Mouse (Mus musculus): ENCODE results near the gene Dab1. TPM values are rescaled to one million over a fixed set of nuclear protein-coding genes. Genes with fewer than 3 reads are reported as not detected.

Gene Dab1
- total RNA-seq, 2 experiments from 2014 or later = 115 to 127 TPM

- intact Hi-C loops (cut with DNase I) = no loop called here
- no peak for DNase-seq (ENCODE audit: extremely low spot score in 1 of 2, low spot score in 2 of 2)
These were observed 424.3 kb downstream of the Dab1 start for GRCm38 (mm10) chr4:104043441-104043840.

- intact Hi-C loops (cut with DNase I) = no loop called here
These were observed 425.5 kb downstream of the Dab1 start for GRCm38 (mm10) chr4:104044634-104045033.

DNA sequence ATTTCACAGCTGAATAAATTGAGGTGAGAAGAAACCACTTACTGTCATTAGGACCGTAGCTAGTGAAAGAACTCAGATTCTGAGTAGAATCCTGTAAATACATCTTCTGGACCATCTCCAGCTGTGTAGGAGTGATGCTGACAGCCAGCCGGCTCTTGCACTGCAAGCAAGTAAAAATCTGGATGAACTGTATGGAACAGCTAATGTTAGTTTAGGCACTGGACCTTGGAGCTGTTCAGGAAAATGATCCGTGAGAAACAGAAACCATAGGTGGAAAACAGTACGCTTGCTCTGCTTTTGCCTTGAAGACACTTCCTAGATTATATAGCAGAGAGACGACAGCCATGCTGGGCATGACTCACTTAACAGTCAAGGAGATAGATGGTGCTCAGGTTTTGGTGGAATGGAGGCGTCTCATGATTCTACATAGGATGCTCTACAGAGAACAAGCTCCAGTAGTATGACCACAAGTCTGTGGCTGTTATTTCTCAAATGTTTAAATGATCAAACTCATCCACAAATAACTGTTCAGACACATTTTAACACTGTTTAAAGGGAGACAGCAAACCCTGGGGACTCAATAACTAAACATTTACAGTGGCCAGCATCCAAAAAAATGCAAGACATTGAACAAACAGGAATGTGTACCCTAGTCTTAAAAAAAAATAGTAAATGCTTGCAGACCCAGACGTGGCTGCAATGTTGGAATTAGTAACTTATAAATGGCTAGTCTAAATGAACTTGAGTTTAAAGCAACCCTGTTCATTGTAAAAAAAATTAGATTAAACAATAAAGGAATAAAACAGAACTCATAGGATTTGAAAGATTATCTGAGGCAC, 429.0 kb downstream of the Dab1 start:
- DNase-seq (ENCODE audit: extremely low spot score in 1 of 2, low spot score in 2 of 2) = no peak
- intact Hi-C loops (cut with DNase I) = no loop called here

More at GRCm38 (mm10) chr4:104044634-104045033, 425.5 kb downstream of the Dab1 start:
- no peak for DNase-seq (ENCODE audit: extremely low spot score in 1 of 2, low spot score in 2 of 2)

- no peak for DNase-seq (ENCODE audit: extremely low spot score in 1 of 2, low spot score in 2 of 2)
- intact Hi-C loops (cut with DNase I) = no loop called here
These were observed 438.0 kb downstream of the Dab1 start for GRCm38 (mm10) chr4:104057116-104057515.

DNA sequence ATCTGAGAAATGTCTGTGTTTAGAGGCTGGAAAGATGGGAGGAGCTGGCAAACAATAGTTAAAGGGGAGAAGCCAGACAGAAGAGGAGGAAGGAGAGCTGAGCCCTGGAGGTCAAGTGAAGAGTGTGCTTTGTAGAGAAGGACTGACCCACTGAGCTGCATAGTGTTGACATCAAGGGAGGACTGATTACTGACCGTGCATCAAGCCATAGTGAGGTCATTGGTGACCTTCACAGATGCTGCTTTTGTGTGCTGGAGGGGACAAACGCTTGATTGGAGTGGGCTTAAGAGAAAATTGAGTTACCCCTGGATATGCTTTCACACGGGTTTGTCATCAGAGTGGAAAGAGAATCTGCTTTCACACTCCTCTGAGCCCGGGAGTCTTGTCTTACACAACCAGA, 440.4 kb downstream of the Dab1 start:
- DNase-seq (ENCODE audit: extremely low spot score in 1 of 2, low spot score in 2 of 2) = no peak
- intact Hi-C loops (cut with DNase I) = no loop called here

- no peak for DNase-seq (ENCODE audit: extremely low spot score in 1 of 2, low spot score in 2 of 2)
- intact Hi-C loops (cut with DNase I) = no loop called here
These were observed 443.2 kb downstream of the Dab1 start for GRCm38 (mm10) chr4:104062356-104062755.

- intact Hi-C loops (cut with DNase I) = no loop called here
- DNase-seq (ENCODE audit: extremely low spot score in 1 of 2, low spot score in 2 of 2) = no peak
These were observed 447.7 kb downstream of the Dab1 start for GRCm38 (mm10) chr4:104066901-104067300.

- intact Hi-C loops (cut with DNase I) = no loop called here
- DNase-seq (ENCODE audit: extremely low spot score in 1 of 2, low spot score in 2 of 2) = no peak
These were observed 448.6 kb downstream of the Dab1 start for GRCm38 (mm10) chr4:104067748-104068147.

DNA sequence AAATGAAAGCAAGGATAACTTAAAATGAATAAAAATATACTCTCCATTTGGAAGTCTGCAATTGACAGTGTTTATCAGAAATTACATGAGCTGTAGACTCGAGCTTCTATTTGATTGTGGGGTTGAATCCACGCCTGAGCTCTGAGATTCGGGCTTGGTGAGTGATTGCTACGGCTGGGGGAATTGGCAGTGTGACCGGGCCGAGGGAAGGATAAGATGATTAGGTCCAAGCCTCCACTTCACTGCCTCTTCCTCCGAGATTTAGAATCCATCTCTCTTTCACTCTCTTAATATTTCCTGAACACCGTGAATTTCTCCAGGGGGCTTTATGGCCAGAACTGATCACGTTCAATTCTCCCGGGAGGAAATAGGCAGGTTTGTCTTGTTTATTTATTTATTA, 452.1 kb downstream of the Dab1 start:
- DNase-seq (ENCODE audit: extremely low spot score in 1 of 2, low spot score in 2 of 2) = no peak
- intact Hi-C loops (cut with DNase I) = no loop called here

DNA sequence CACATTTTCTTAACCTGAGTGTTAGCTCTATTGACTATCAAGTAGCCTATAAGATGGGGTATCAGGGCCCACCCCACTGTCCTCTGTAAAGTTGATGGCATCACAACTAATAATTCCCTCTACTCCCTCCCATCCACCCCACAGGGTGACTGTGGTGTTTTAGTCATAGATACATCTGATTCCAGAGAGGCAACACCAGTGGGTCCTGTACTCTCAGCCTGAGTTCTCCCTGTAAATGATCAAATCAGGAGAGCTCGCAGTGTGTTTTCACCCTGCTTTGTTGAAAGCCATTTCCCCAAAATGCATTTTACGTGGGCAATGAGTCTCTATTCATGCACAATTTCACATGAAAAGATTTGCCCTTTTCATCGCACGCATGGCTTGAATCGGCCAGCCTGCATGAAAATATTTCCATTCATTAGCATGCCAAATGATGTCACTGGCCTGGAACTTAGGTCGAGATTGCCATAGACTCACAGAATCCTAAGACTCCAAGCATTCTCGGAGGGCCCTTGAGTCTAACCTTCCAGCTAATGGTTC, 454.8 kb downstream of the Dab1 start:
- no peak for DNase-seq (ENCODE audit: extremely low spot score in 1 of 2, low spot score in 2 of 2)
- intact Hi-C loops (cut with DNase I) = no loop called here

DNA sequence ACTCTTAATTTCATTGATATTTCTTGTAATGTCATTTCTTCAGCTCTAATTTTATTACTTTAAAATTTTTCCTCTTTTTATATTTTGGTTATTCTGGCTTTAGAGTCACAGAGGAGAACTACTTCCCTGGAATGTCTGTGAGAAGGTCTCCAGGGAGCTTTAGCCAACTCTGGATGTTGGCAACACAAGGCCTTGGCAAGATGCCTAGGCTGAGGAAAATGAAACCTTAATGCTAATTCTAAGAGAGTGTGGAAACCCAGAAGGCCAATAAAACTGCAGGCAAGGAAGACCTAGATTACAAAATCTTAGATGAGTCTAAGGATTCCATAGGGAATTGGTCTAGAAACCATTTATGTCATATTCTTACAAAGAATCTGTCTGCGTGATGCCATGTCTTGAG, 458.6 kb downstream of the Dab1 start:
- peak; percentile 27 to 30 for DNase-seq (ENCODE audit: extremely low spot score in 1 of 2, low spot score in 2 of 2)
- intact Hi-C loops (cut with DNase I) = no loop called here

GRCm38 (mm10) chr4:104106299-104106698, 487.1 kb downstream of the Dab1 start:
- intact Hi-C loops (cut with DNase I) = no loop called here
- DNase-seq (ENCODE audit: extremely low spot score in 1 of 2, low spot score in 2 of 2) = no peak

DNA sequence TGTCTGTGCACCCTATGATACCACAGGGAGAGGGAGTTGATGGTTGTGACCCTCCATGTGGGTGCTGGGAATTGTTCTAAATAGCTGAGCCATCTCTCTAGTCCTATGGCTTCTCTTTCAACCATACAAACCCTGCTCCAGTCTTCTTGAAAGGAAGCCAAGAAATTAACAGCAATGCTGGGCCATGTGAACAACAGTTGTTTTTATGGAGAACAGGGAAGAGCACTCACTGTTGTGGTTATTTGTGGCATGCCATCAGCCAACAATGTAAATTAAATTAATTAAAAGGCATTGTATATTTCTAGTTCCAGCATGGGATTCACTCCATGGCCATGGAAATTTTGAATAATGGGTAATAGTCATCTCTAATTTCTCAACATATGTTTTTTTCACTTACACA, 492.5 kb downstream of the Dab1 start:
- intact Hi-C loops (cut with DNase I) = no loop called here

GRCm38 (mm10) chr4:104113209-104114005, 494.2 kb downstream of the Dab1 start:
- intact Hi-C loops (cut with DNase I) = no loop called here
- peak in 1 of 2 experiments; percentile 72 for DNase-seq (ENCODE audit: extremely low spot score in 1 of 2, low spot score in 2 of 2)

More for the DNA sequence above, 492.5 kb downstream of the Dab1 start:
- no peak for DNase-seq (ENCODE audit: extremely low spot score in 1 of 2, low spot score in 2 of 2)

- intact Hi-C loops (cut with DNase I) = no loop called here
- peak in 1 of 2 experiments; percentile 42 for DNase-seq (ENCODE audit: extremely low spot score in 1 of 2, low spot score in 2 of 2)
These were observed 494.8 kb downstream of the Dab1 start for GRCm38 (mm10) chr4:104114006-104114361.

GRCm38 (mm10) chr4:104120108-104120507, 500.9 kb downstream of the Dab1 start:
- DNase-seq (ENCODE audit: extremely low spot score in 1 of 2, low spot score in 2 of 2) = no peak
- intact Hi-C loops (cut with DNase I) = no loop called here

DNA sequence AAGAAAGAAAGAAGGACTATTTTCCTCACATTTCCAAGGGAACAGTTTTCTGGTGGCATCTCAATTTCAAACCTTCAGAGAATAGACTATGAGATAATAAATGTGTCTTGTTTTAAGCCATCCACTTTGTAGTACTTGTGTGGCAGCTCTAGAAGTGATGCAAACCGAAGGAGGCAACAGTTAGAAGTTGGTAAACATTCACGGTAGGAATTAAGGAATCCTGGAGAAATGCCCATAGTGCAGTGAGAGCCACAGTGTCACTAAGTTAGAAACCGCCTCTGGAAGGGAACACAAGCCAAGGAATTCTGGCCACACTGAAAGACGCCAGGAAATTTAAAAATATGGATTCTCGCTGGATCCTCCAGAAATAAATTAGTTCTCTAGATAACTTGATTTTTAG, 502.8 kb downstream of the Dab1 start:
- no peak for DNase-seq (ENCODE audit: extremely low spot score in 1 of 2, low spot score in 2 of 2)
- intact Hi-C loops (cut with DNase I) = no loop called here

DNA sequence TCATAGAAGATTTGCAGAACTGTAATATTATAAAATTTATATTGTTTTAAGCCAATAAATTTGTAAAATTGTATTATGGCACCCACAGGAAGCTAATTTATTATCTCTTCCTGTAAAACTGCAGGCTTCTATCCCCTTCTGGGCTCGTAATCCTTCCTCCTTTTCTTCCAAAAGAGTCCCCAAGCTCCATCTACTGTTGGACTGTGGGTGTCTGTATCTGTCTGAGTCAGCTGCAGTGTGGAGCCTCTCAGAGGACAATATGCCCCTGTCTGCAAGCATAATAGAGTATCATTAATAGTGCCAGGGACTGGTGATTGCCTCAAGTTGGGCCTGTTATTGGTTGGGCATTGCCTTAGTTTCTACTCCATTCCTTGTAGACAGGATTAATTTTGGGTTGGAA, 503.2 kb downstream of the Dab1 start:
- no peak for DNase-seq (ENCODE audit: extremely low spot score in 1 of 2, low spot score in 2 of 2)
- intact Hi-C loops (cut with DNase I) = no loop called here

- no peak for DNase-seq (ENCODE audit: extremely low spot score in 1 of 2, low spot score in 2 of 2)
- intact Hi-C loops (cut with DNase I) = no loop called here
These were observed 534.5 kb downstream of the Dab1 start for GRCm38 (mm10) chr4:104153637-104154036.

GRCm38 (mm10) chr4:104178067-104178466, 558.9 kb downstream of the Dab1 start:
- peak in 1 of 2 experiments; percentile 6 for DNase-seq (ENCODE audit: extremely low spot score in 1 of 2, low spot score in 2 of 2)
- intact Hi-C loops (cut with DNase I) = no loop called here

All from left cerebral cortex, postnatal 10 days (tissue).